Mouse (Mus musculus) myocyte (in vitro differentiated cells): ENCODE results near the gene Paqr7. TPM values are rescaled to one million over a fixed set of nuclear protein-coding genes. Genes with fewer than 3 reads are reported as not detected.

ENCODE experiments used
- H3K27me3 ChIP-seq: one replicate; pipeline ENCODE4 v1.6.1; 2011; ENCODE audit not compliant: control insufficient read depth, insufficient read depth, insufficient read length
- H3K36me3 ChIP-seq: one replicate; pipeline ENCODE4 v1.6.1; 2011; ENCODE audit not compliant: control insufficient read depth, insufficient read depth
- H3K4me2 ChIP-seq: one replicate; pipeline ENCODE4 v1.6.1; 2011; ENCODE audit warnings: low read depth, control low read depth
- H3K4me3 ChIP-seq: one replicate; pipeline ENCODE4 v1.5.1; 2011; ENCODE audit warnings: mild to moderate bottlenecking, control low read depth, moderate library complexity
- H3K79me2 ChIP-seq: one replicate; pipeline ENCODE4 v1.6.1; 2011; ENCODE audit not compliant: control insufficient read depth, insufficient read depth
- H3ac ChIP-seq: one replicate; pipeline ENCODE4 v1.6.1; 2011; ENCODE audit not compliant: control insufficient read depth, insufficient read length
- CEBPB ChIP-seq: IDR thresholded peaks from 2 replicates; pipeline ENCODE4 v1.6.1; 2011; ENCODE audit warnings: mild to moderate bottlenecking, moderate library complexity; ENCODE audit not compliant: poor library complexity, insufficient read depth, severe bottlenecking
- E2F4 ChIP-seq: IDR thresholded peaks from one replicate; pipeline ENCODE4 v1.6.1; 2011; ENCODE audit warnings: mild to moderate bottlenecking, control low read depth, moderate library complexity; ENCODE audit not compliant: insufficient read depth
- MAX ChIP-seq: IDR thresholded peaks from one replicate; pipeline ENCODE4 v1.6.1; 2011; ENCODE audit warnings: low read depth, mild to moderate bottlenecking, control low read depth
- MYOD1 ChIP-seq, 3 experiments: IDR thresholded peaks; one replicate each; pipeline ENCODE4 v1.6.1; 2011; ENCODE audit warnings: control low read depth in 2 of 3, low read depth in 2 of 3, mild to moderate bottlenecking in 2 of 3, moderate library complexity in 1 of 3; ENCODE audit not compliant: insufficient read length in 2 of 3, control insufficient read depth in 1 of 3
- MYOG ChIP-seq, 3 experiments: IDR thresholded peaks; one replicate each; pipeline ENCODE4 v1.6.1; 2011; ENCODE audit warnings: control low read depth in 2 of 3, low read depth in 2 of 3, mild to moderate bottlenecking in 2 of 3; ENCODE audit not compliant: insufficient read length in 2 of 3, control insufficient read depth in 1 of 3, insufficient read depth in 1 of 3
- POLR2A ChIP-seq: IDR thresholded peaks from one replicate; pipeline ENCODE4 v1.6.1; 2011; ENCODE audit warnings: low read depth, mild to moderate bottlenecking, control low read depth, moderate library complexity; ENCODE audit not compliant: insufficient read length
- POLR2AphosphoS2 ChIP-seq: IDR thresholded peaks from one replicate; pipeline ENCODE4 v1.6.1; 2011; ENCODE audit warnings: low read depth, control low read depth; ENCODE audit not compliant: insufficient read length
- REST ChIP-seq: IDR thresholded peaks from one replicate; pipeline ENCODE4 v1.6.1; 2011; ENCODE audit warnings: mild to moderate bottlenecking, control low read depth, moderate library complexity; ENCODE audit not compliant: insufficient read depth, insufficient read length
- SRF ChIP-seq: IDR thresholded peaks from one replicate; pipeline ENCODE4 v1.6.1; 2011; ENCODE audit warnings: low read depth; ENCODE audit not compliant: control insufficient read depth, insufficient read length
- TCF12 ChIP-seq: IDR thresholded peaks from one replicate; pipeline ENCODE4 v1.6.1; 2011; ENCODE audit warnings: mild to moderate bottlenecking, control low read depth; ENCODE audit not compliant: poor library complexity, insufficient read depth, severe bottlenecking
- TCF3 ChIP-seq: IDR thresholded peaks from one replicate; pipeline ENCODE4 v1.6.1; 2011; ENCODE audit warnings: low read depth, control low read depth; ENCODE audit not compliant: insufficient read length
- USF1 ChIP-seq: IDR thresholded peaks from one replicate; pipeline ENCODE4 v1.6.1; 2011; ENCODE audit warnings: low read depth, mild to moderate bottlenecking, control low read depth, moderate library complexity
- polyA plus RNA-seq: library from polyadenylated mRNA; unstranded; fragments of >200 nt; fragmentation: generic; extraction: Trizol; gene quantifications from one replicate; pipeline ENCODE4 v1.2.1, GENCODE M21; 2012; ENCODE audit warnings: missing spikeins

Paqr7 gene
- polyA plus RNA-seq, 1 experiment: 9.5 TPM

DNA sequence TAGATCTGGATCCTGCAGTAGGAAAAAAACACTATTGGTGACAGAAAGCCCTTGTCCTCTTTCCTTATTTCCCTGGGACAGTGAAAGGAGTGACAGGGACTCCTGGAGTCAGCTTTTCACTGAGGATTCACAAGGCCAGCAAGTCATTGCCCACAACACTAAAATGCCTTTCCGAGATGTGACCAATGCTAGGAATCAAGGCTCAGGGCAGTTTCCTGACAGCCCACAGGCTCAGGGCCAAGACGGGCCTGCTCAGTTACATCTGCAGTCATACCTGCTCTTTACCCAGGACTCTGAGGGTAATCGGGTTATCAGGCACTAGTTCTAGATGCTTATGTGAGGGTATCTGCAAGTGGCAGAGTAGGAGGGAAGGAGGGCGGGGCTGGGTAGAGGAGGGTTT is 26.9 kb downstream of the Paqr7 start:
- TF ChIP-seq E2F4 (no peak), MAX (no peak), CEBPB (no peak), MYOD1 (IDR thresholded peaks at IDR 0.05; ENCODE audit: control insufficient read depth in 1 of 3, insufficient read length in 2 of 3, low read depth in 2 of 3) (no peak), SRF (no peak), TCF12 (no peak), TCF3 (no peak), REST (no peak), POLR2AphosphoS2 (no peak), POLR2A (no peak), MYOG (IDR thresholded peaks at IDR 0.05; ENCODE audit: control insufficient read depth in 1 of 3, insufficient read depth in 1 of 3, insufficient read length in 2 of 3, low read depth in 2 of 3) (no peak), USF1 (no peak)
- H3K4me3 ChIP-seq: no peak overlapping the region
- no peak overlapping the region for H3ac ChIP-seq
- H3K36me3 ChIP-seq: peaks cover 22% of the 10 kb centered on the region
- H3K4me2 ChIP-seq: no peak overlapping the region
- peaks cover 14% of the 10 kb centered on the region for H3K79me2 ChIP-seq
- H3K27me3 ChIP-seq: no peaks in the 10 kb centered on the region

DNA sequence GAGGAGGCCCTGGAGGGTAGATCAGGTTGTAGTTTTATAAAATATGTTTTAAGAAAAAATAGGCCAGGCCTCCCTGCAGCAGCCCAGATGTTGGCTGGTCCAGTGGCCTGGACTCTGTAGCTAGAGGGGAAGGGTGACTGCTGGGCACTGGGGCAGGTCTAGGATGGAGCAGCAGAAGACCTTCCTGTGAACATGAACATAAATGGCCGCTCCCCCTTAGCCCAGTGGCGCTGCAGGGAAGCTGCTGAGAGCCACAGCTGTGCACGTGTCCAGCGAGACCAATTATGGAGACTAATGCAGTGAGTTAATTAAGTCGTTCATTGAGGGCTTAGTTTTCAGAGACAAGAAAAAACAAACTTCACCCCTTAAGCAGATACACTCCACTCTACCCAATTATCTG is 29.3 kb downstream of the Paqr7 start:
- no peak for TF ChIP-seq POLR2AphosphoS2
- no peak for TF ChIP-seq MAX
- TF ChIP-seq MYOD1 (IDR thresholded peaks at IDR 0.05; ENCODE audit: control insufficient read depth in 1 of 3, insufficient read length in 2 of 3, low read depth in 2 of 3): no peak
- TF ChIP-seq POLR2A: no peak
- no peak for TF ChIP-seq TCF12
- no peak for TF ChIP-seq MYOG (IDR thresholded peaks at IDR 0.05; ENCODE audit: control insufficient read depth in 1 of 3, insufficient read depth in 1 of 3, insufficient read length in 2 of 3, low read depth in 2 of 3)
- no peak for TF ChIP-seq REST
- no peak for TF ChIP-seq E2F4
- no peak for TF ChIP-seq SRF
- no peak for TF ChIP-seq TCF3
- TF ChIP-seq USF1: no peak
- no peak for TF ChIP-seq CEBPB

DNA sequence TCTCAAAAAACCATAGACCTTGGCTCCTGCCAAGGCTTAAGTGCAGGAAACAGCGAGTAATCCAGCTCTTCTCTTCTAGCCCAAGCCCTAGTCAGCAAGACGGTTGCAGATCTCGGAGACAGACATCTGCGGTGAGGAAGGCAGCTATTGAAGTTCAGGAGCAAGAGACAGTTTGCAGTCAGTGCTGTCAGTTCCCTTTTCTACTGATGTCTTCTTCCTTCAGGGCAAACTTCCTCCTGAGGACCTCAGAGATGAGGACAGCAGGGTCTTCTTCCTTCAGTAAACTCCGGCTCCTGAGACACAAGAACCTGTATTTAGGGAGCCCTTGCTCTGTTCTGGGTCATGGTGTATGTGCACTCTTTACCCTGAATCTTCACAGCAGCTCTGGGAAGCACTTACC is 29.7 kb downstream of the Paqr7 start:
- Histone ChIP-seq H3ac (no peak overlapping the region), H3K4me2 (no peak overlapping the region), H3K27me3 (no peaks in the 10 kb centered on the region), H3K79me2 (peaks cover 3% of the 10 kb centered on the region), H3K36me3 (peaks cover 40% of the 10 kb centered on the region), H3K4me3 (no peak overlapping the region)
- TF ChIP-seq POLR2AphosphoS2 (no peak), TCF12 (no peak), E2F4 (no peak), USF1 (no peak), POLR2A (no peak), MYOD1 (IDR thresholded peaks at IDR 0.05; ENCODE audit: control insufficient read depth in 1 of 3, insufficient read length in 2 of 3, low read depth in 2 of 3) (no peak)

More for the DNA sequence above, 29.3 kb downstream of the Paqr7 start:
- Histone ChIP-seq H3ac (no peak overlapping the region), H3K4me2 (no peak overlapping the region), H3K79me2 (peaks cover 3% of the 10 kb centered on the region), H3K27me3 (no peaks in the 10 kb centered on the region), H3K36me3 (peaks cover 37% of the 10 kb centered on the region), H3K4me3 (no peak overlapping the region)

- no peaks in the 10 kb centered on the region for H3K27me3 ChIP-seq
- H3K36me3 ChIP-seq: peaks cover 23% of the 10 kb centered on the region
- TF ChIP-seq MYOD1 (IDR thresholded peaks at IDR 0.05; ENCODE audit: control insufficient read depth in 1 of 3, insufficient read length in 2 of 3, low read depth in 2 of 3) (no peak), MYOG (IDR thresholded peaks at IDR 0.05; ENCODE audit: control insufficient read depth in 1 of 3, insufficient read depth in 1 of 3, insufficient read length in 2 of 3, low read depth in 2 of 3) (no peak), SRF (no peak), POLR2AphosphoS2 (no peak), POLR2A (no peak), TCF12 (no peak), TCF3 (no peak), CEBPB (no peak), REST (no peak), MAX (no peak), USF1 (no peak), E2F4 (no peak)
- H3K4me3 ChIP-seq: no peak overlapping the region
- peaks cover 19% of the 10 kb centered on the region for H3K79me2 ChIP-seq
- no peak overlapping the region for H3ac ChIP-seq
- peak overlapping the region; percentile 95 for H3K4me2 ChIP-seq
These were observed 36.4 kb downstream of the Paqr7 start for GRCm38 (mm10) chr4:134532928-134533327.

DNA sequence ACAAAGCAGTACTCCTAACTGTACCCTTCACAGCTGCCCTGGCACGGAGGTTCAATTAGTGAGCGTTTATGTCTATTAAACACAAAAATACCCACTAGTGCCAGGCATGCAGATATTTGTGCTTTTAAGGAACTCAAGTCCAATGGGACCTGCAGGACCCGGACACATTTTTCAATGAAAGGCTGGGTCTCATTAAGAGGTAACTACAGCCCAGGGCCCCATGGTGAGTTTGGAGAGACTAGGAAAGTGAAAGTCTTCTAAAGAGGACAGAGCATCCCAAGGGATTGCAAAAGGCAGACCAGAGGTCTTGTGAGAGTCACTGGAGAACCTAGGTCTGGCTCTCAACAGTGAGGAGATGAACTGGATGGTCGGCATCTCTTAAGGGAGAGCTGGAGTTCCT is 36.9 kb downstream of the Paqr7 start:
- no peak overlapping the region for H3ac ChIP-seq
- no peak for TF ChIP-seq REST
- TF ChIP-seq E2F4: no peak
- TF ChIP-seq TCF12: no peak
- no peak for TF ChIP-seq MYOD1 (IDR thresholded peaks at IDR 0.05; ENCODE audit: control insufficient read depth in 1 of 3, insufficient read length in 2 of 3, low read depth in 2 of 3)
- no peak for TF ChIP-seq MYOG (IDR thresholded peaks at IDR 0.05; ENCODE audit: control insufficient read depth in 1 of 3, insufficient read depth in 1 of 3, insufficient read length in 2 of 3, low read depth in 2 of 3)
- no peak for TF ChIP-seq POLR2A
- H3K4me2 ChIP-seq: peak overlapping the region; percentile 95
- peak overlapping the region; percentile 57 for H3K4me3 ChIP-seq
- no peaks in the 10 kb centered on the region for H3K27me3 ChIP-seq
- peaks cover 23% of the 10 kb centered on the region for H3K36me3 ChIP-seq
- H3K79me2 ChIP-seq: peaks cover 19% of the 10 kb centered on the region
